Mouse (Mus musculus) kidney, adult 9 months (tissue): ENCODE data around the gene Slc25a51.
"Not testable (repeated sequence)": the region's sequence is repeated elsewhere in the genome, so short reads cannot be mapped to it uniquely, and the experiment has no call there.

Experiments used
- DNase-seq: peaks from one replicate; pipeline ENCODE4 v3.0.0; 2022

The Slc25a51 gene

DNA sequence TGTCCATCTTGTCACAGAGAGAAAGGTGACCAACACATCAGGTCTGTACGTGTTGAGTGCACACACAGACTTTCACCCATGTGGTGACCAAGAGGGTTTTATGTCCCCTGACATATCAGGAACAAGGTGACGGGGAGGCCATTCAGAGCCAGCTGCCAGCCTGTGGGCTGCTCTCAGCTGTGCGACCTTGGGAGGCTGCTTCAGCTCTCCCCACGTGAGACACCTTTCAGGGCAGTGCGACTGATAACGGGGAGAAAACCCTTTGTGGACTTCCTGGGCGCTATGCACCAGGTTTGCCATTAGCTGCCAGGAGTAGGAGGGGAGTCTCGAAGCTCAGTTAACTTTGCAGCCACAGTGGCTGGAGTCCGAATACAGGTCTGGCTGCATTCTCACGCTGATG is 14.1 kb upstream of the Slc25a51 start:
- no peak for DNase-seq

DNA sequence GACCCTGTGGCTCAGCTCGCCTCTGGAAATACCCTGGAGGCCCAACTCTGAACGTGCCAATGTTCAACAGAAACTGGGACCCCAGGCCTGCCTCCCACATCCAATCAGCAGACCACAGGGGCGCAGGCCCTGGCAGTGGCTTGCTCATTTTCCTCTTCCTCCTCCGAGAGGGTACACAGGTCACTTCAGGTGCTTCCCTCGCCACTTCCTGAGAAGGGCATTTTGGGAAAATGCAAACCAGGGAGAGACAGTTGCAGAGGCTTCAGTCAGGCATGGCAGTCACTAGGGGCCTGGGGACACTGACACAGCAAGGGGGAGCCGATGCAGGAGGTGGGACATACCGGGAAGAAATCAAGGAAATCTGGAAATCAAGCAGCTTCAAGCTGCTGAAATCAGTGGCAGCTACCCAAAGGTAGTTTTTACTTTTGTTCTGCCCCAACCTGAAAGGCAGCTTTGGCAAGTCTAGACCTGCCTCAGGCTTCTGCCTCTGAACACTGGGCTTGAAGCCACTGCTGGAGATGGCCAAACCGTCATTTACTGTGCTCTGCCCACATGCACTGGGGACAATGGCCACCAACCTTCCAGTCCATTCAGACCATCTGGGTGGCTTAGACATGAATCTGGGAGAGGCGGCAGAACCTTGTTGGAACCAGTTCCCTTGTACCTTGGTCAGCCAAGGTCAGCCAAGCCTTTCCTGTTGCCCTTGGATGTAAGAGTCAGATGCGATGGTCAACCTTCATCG is 13.1 kb upstream of the Slc25a51 start:
- DNase-seq: peak; percentile 78

DNA sequence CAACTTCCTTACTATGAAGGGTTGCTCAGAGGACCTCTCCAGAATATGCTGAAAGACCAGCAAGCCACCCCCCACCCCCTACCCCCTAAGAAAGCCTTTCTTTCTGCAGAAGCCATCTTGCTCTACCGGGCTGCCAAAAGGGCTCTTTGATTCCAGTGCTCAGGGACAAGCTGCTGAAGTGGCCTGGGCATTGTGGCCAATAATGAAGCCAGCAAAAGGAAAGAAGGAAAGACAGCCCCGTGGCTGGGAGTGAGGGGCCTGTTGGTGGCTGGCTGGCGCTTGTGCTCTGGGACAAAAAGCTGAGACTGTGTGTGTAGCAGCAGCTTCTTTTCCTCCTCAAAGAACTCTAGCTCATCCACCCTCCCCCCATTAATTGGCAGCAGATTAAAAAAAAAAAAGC is 12.2 kb upstream of the Slc25a51 start:
- DNase-seq: no peak

DNA sequence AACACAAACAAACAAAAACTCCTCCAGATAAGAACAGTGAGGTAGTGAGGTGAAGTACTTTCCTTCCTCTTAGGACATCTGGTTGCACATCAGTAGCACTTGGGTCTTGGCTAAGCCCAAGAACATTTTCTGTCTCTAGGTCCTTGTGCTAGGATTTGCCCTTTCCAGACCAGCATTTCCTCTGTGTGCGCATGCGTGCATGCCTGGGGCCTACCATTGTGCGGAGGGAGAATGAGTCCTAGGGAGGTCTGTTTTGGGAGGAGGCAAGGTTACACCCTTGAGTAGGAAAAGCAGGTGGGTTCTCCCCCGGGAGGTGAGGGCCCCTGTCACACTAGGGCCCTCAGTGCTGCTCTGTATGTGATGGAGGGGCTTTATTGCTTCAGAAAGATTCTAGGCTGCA is 10.5 kb upstream of the Slc25a51 start:
- DNase-seq: no peak

DNA sequence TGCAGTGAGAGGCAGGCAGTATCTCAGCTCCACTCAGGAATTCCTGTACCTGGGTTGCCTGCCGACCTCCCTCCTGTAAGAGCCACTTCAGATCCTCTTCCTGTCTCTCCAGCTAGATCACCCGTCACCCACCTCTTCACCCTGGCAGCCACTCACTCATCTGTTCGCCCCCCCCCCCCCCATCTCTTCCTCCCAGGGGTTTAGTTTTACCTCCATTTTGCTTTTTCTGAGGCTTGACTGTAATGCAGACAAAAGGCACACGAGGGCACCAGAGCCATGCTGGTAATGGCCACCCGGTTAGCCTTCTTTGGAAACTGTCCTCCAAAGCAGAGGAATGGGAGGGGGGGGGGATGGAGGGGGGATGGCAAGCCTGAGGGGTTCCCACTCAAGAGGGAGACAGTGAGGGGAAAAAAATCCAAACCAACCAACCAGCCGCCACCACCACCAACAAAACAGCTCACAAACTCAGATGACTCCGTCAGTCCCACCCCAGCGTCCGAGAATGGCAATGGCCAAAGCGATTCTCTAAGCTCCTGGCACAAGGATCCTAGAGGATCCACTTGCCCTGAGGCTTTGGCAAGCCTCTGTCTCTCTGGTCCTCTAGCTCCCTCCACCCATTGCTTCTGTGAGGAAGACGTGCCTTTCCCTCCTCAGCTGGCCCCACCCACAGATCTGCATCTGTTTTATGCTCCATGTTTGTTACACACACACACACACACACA is 9.8 kb upstream of the Slc25a51 start:
- DNase-seq: peak; percentile 73

DNA sequence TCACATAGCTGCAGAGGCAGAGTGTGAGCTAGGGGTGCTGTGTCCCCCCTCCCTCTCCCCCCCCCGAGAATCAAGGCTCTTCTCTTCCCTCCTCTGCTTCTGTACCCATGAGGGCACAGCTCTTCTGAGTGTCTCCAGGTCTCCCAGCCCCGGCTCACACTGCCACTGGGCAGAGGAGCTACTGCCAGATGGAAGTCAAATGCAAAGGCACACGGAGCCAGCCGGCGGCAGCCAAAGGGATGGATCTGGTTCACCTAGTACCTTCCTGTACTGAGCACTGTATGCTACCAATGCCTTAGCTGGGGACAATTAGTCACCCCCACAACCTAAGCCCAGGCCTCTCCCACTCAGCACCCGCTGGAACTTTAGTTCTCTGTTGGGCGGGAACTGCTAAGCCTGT is 7.7 kb upstream of the Slc25a51 start:
- no peak for DNase-seq

DNA sequence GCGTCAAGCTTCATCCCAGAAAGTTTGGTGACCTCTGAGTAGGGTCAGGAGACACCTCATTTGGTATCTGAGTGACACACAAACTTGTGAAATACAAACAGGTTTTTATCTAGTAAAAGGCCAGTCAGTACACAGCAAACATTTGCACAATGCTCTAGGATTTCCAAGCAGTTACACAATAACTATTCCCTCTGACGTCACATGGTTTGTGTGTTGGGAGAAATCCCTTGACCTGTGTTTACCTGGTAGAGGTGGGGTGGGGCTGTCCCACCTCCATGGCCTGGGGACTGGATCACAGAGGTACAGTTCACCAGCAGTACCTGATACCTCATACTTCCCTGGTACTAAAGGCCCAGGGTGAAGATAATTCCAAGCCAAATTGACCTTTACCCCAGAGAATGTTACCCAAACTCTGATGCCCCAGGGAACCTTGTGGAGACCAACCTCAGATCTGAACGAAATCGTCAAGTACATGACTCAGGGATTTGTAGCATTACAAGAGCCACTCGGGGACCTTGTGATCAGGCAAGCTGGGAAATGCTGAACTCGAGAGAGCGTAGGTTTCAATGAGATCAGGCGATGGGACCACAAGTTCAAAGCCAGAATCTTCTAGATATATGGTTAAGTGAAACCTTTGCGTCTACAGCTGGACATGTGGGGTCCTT is 5.2 kb upstream of the Slc25a51 start:
- no peak for DNase-seq

DNA sequence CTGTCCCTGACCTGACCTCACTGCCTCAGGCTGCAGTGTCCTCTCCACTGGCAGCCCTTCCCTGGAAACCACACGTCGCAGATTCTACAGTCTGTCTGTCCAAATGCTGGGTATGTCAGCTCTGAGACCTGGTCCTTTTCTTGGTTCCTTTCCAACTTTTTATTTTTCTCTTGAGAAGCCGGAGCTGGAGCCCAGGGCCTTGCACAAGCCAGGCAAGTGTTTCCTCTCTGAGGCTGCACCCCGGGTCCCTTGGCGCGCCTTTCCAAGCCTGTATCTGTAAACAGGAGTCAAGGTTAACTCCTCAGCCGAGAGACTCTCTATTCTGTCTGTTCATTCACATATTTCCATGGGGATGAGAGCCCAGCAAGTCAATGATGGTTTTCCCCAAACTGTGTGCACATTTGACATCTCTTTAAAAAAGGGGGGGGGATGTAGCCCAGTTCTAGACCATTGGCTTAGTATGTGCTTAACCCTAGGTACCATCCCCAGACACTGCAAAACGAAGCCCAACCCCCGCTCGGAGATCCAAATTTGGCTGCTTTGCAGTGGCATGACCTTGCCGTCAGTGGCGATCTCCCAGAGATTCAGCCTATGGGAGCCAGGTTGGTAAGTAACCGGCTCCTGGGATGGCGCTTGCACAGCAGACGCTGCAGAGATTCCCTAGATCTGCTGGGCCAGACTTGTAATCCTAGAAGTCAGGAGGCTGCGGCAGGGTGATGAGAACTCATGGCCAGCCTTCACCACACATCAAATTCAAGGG is 4.0 kb upstream of the Slc25a51 start:
- no peak for DNase-seq

DNA sequence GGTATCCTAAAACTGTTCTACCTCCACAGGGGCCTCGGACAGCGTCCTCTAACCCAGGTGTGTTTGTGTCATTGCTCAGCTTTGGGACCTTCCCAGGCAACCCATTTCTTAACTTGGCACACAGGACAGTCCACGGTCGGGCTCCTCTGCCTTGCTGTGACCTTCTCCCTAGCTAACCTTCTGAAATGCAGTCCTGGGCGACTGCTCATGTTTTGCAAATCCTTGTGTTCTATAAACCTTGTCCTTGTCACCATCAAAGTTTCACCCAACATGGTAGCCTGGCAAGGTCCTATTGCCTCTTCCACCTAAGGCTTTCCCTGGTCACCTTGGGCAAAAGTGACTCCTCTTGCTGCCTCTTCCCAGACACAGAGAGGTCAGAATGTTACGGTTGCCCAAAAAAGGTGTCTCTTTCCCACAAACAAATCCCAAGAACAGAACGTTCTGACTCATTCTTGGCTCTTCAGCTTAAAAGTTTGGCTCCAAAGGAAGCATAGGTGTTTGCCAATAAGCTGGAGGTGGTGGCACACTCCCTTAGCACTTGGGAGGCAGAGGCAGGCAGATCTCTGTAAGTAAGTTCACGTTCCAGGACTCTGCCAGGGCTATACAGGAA is 2.7 kb upstream of the Slc25a51 start:
- DNase-seq: no peak

DNA sequence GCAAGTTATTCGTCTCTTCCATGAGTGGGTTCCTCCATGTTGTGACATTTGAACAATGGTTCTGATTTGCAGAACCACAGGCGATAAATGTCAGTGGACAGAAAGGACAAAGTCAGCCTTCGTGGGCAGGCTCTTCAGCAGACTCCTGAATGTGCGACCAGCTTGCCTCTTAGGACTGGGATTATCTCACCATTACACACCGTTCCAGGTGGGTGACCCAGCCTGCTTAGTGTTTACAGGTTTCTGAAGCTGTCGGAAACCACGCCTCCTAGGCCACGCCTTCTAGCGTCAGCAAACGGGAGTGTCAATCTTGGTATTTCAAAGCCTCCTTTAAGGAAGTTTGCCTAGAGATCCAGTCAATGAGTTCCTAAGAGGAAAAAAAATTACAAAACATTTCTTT is 704 bp upstream of the Slc25a51 start:
- DNase-seq: peak; percentile 95

DNA sequence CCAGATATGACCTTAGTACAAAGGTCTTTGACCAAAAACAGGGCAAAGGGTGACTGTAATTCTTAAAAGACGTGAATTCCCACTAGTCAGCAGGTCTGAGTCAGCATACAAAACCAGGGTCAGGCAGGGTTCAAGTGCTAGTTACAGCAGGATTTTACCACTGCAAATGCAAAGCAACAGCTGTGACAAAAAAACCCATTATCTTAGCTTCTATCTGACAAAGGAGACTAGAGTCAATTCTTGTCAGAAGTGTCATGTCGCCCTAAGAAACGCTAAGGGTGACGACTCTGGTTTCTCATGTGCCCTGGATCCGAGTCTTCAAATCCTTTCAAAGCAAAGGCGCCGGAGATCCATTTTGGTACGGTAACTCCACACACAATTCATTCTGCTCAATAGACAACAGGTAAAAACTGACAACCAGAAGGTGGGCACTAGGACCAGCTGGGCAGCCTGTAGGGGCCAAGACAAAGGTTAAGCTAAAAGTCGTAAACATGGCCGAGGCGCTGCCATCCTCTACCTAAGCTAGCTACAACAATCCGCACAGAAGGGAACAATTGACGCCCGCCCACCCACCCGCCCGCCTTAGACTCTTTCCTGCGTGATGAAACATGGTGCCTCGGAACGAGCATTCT is 747 bp downstream of the Slc25a51 start:
- DNase-seq: peak; percentile 90

DNA sequence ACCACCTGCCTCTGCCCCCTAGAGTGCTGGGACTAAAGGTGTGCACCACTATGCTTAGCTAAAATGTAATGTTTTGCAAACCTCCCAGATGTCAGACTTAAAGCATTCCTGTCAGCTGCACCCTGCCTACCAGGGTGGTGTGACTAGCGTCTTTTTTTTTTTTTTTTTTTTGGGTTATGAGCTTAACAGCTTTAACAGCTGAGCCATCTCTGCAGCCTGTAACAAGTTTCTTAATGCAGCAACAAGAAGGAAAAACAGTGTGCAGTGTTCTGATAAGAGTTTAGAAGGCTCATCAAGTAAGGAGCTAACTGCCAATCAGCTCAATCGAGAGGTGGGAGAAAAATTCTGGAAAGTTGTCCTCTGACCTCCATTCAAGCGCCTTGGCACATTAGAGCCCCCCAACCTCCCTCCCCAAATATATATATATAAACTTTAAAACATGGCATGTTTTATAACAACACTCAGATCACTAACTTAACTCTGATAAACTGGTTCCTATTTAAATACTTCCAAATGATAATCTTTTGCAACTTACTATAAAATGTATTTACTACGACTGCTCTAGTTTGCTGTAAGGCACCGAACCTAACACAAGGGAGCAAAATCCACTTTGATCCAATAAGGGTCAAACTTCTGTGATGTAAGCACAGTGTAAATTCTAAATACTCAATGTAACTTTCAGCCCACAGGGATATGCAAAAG is 1.4 kb downstream of the Slc25a51 start:
- DNase-seq: no peak

DNA sequence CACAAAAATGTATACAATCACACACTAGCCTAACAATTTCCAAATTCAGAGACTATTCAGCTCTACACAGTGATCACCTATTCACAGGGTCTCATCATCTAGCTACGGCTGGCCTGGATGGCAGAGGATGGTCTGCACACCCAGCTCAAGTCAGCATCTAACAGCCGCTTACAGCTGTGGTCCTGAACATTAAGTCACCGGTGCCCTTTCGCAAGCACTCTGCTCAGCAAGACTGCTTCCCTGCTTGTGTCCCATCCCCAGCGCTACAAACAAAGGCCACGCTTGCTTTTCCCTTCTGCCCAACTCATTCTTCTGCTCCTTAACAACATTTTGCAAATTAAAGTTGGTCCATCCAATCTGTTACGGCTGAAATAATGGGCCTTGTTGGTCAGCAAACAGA is 2.2 kb downstream of the Slc25a51 start:
- no peak for DNase-seq

DNA sequence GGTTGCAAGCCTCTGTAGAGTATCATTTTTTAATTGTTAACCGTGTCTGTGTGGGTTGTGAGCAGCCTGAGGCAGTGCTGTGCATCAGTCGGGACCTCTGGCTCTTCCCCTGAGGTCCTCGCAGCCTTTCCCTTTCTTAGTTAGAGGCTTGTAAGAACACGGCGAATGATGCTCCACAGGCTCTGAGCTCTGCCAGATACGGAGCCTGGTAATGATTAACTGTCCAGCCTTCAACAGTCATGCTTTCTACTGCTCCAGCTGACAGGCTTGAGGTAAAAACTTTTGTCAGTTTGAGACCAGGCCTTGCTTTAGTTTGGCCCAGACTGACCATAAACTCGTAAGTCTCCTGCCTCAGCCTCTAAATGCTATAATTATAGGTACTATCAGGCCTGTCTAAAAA is 3.3 kb downstream of the Slc25a51 start:
- peak; percentile 86 for DNase-seq

DNA sequence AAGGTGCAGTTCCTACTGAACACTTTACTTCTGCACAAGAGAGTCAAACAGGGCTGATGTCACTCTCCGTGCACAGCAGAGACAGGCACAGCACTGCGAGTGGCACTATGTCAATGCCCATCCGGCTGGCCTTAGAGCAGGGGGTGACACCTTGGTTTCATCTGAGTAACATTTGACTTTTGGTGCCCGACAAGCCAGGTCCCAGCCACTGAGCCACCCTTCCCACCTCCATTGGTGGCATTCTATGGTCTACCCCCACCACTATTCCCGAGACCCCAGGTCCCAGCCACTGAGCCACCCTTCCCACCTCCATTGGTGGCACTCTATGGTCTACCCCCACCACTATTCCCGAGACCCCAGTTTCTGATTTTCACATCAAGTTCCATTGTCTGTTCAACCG is 4.5 kb downstream of the Slc25a51 start:
- DNase-seq: no peak

DNA sequence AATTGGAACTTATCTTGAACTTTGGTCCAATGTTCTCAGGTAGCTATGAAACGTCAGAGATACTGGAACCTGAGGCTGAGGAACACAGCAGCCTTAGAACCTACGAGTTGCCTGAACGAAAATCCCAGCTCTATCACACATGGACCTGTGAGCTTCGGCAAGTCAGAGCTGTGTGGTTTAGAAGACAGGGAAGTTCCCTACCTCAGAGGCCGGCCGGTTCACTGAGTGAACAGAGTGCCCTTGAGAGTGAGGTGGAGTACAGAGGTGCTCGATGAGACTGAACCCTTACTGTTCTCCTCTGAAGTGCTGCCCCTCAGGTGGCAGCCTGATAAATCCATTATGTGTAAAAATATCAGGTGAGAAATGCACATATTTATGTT is 5.1 kb downstream of the Slc25a51 start:
- no peak for DNase-seq

DNA sequence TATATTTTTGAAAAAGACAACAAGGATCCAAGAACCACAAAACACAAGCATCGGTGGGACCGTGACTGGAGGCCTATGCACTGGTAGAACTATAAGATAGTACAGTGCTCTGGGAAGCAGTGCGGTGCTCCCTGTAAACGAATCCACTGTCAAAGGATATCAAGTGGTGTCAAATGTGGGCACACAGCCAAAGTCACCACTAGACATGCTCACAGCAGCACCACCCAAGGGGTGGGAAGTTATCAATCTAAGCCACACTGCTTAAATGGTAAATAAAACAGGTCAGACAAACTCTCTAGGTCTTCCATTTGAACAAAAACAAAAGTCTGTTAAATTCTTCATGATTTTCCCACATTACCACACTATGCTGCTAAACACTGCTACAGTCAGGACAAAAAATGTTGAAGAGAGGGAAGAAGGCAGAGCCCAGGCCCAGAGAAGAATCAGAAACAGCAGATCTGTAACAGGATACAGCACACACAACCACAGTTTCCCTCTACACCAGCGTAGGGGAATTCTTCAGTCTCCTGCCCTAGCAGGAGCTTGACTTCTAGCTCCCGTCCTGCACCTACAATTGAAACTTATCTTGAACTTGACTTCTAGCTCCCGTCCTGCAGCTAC is 5.6 kb downstream of the Slc25a51 start:
- no peak for DNase-seq

DNA sequence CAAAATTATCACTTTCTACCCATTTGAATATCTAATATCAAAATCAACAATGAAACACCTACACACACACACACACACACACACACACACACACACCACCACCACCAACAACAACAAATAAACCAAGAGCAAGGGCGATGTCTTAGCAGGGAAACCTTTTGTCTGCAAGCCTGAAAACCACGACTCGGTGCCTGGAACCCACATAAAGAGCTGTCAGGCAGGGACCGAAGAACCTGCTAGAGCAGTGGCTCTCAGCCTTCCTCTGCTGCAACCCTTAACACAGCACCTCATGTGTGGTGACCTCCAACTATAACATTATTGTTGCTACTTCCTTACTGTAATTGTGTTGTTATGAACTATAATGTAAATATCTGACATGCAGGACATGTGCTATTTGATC is 6.3 kb downstream of the Slc25a51 start:
- DNase-seq: no peak

DNA sequence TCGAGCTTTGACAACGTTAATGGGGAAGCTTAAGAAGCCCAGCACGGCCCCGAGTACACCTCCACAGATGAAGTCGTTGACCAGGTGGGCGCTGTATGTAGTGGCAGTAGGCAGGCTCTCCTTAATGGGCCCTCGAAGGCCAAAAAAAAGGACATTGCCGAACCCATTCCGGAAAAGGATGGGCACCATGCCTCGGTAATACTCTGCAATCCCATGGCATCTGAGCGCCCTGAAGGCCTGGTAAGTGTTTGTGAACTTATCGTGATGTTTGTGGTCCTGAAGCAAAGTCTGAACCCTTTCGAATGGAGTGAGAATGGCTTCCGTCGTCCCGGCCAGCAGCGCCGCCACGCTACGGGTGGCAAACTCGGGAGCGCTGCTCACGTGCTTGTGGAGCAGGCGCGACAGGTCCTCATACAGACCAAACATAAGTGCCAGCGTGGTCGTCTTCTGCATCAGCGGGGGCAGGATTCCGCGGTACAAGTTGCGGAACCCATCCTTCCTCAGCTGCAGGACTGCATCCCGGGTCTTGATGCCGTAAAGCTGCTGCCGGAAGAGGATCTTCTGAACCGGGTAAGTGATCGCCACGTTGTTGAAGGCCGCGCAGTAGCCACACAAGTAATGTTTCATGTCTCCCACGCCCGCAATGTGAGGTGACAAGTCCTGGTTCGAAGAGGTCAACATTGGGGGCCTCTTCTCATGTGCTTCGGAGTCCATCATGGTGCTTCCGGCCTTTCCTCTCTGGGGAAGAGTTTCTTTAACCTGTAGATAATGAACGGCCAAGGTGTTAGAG is 8.9 kb downstream of the Slc25a51 start:
- DNase-seq: no peak

DNA sequence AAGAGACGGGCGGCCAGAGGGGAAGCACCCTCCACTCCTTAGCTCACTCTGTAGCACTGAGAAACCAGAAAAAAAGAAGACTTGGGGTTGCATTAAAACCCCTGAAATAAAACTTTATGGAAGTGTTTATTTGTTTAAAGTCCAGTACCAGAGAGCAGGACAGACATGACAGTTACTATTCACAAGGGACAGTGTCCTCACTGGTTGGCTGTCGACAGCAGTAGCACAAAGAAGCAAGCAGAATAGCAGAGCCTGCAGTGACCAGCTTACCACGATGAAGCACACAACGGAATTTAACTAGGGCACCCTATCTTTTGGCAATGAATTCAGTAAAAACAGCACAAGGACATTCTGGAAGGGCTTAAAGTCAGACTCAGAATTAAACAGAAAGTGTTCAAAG is 10.3 kb downstream of the Slc25a51 start:
- DNase-seq: not testable (repeated sequence)

DNA sequence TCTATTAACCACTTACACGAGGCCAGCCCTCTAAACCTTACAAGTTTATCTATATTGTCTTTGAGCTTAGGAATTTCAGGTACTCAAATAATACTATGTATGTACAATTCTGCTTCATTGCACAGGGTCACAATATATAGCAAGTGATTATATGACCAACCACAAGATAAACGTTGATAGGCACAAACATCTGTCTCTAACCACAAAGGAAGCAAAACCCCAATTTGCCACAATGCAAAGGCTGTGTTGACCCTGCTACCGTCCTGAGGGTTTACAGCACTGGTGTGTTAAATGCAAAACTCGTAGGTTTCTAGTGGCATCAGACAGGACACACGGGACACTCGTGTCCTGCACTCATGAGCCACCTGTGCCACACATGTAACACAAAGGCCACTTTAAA is 12.4 kb downstream of the Slc25a51 start:
- DNase-seq: not testable (repeated sequence)
